Mouse (Mus musculus) heart, embryonic 14.5 days (tissue): ENCODE measurements at regions not wholly inside any gene's neighbourhood (a gene's known extent, or its start where the extent isn't known, plus 50 kb on each side); places are given as distances from the start of the nearest gene placed in this dataset.

Source experiments
- ATAC-seq: fragments of 200-750 bp; cut with Nextera tagmentation; 2 replicates; pipeline ENCODE4 v1.8.0; 2017; ENCODE audit warnings: low read depth, moderate TSS enrichment; ENCODE audit not compliant: insufficient number of reproducible peaks, insufficient read depth, low FRiP score
- H3K27ac ChIP-seq, 2 experiments: fragments of 200-500 bp in 1 of 2; fragments of 300-500 bp in 1 of 2; sonication (generic) in 1 of 2; replicated peaks in 1 of 2; 2 replicates each; pipeline ENCODE4 v1.5.1; 2012 to 2014; ENCODE audit warnings: low read depth in 2 of 2, low read length in 2 of 2, control low read depth in 1 of 2, mild to moderate bottlenecking in 1 of 2, mixed read lengths in 1 of 2; ENCODE audit not compliant: control insufficient read depth in 1 of 2, insufficient read depth in 1 of 2
- H3K27me3 ChIP-seq: fragments of 300-500 bp; sonication (generic); 2 replicates; pipeline ENCODE4 v1.6.1; 2014; ENCODE audit warnings: mild to moderate bottlenecking, low read length, control low read depth; ENCODE audit not compliant: control insufficient read depth, insufficient read depth
- H3K36me3 ChIP-seq: fragments of 300-500 bp; sonication (generic); 2 replicates; pipeline ENCODE4 v1.6.1; 2014; ENCODE audit warnings: mild to moderate bottlenecking, control low read depth, low read length, mixed read lengths; ENCODE audit not compliant: control insufficient read depth, insufficient read depth
- H3K4me1 ChIP-seq, 2 experiments: fragments of 200-500 bp in 1 of 2; fragments of 300-500 bp in 1 of 2; sonication (generic) in 1 of 2; 2 replicates each; pipeline ENCODE4 v1.6.1; 2012 to 2014; ENCODE audit warnings: low read length in 2 of 2, control low read depth in 1 of 2, mixed read lengths in 1 of 2; ENCODE audit not compliant: control insufficient read depth in 2 of 2, insufficient read depth in 2 of 2
- H3K4me2 ChIP-seq: fragments of 300-500 bp; sonication (generic); 2 replicates; pipeline ENCODE4 v1.6.1; 2014; ENCODE audit warnings: mild to moderate bottlenecking, low read length
- H3K4me3 ChIP-seq, 2 experiments: fragments of 200-500 bp in 1 of 2; fragments of 300-500 bp in 1 of 2; sonication (generic) in 1 of 2; 2 replicates each; pipeline ENCODE4 v1.5.1; 2012 to 2014; ENCODE audit warnings: low read length in 2 of 2, mild to moderate bottlenecking in 2 of 2, control low read depth in 1 of 2, low read depth in 1 of 2, moderate library complexity in 1 of 2; ENCODE audit not compliant: control insufficient read depth in 1 of 2, insufficient read depth in 1 of 2
- H3K9ac ChIP-seq: fragments of 300-500 bp; sonication (generic); 2 replicates; pipeline ENCODE4 v1.6.1; 2014; ENCODE audit warnings: mild to moderate bottlenecking, low read length
- H3K9me3 ChIP-seq: fragments of 300-500 bp; sonication (generic); 2 replicates; pipeline ENCODE4 v1.6.1; 2016; ENCODE audit warnings: low read length, control low read depth; ENCODE audit not compliant: control insufficient read depth
- WGBS: fragments of 180-500 bp; shearing (Covaris S2); extraction: QIAGEN DNeasy Blood & Tissue Kit; methylation state at CpG from one replicate; pipeline ENCODE4 v1.1.7; 2014; 5-methylcytosine and 5-hydroxymethylcytosine counted together

- Histone ChIP-seq H3K4me1 (peaks cover 0 to 5% of the 10 kb centered on the region in 2 experiments; a peak in 1 of 4 replicates), H3K27me3 (no peaks in the 10 kb centered on the region), H3K4me3 (no peak overlapping the region), H3K27ac (no peak overlapping the region), H3K36me3 (no peaks in the 10 kb centered on the region), H3K9me3 (no peaks in the 10 kb centered on the region), H3K9ac (no peak overlapping the region), H3K4me2 (no peak overlapping the region)
- no peak for ATAC-seq
- WGBS = 70% methylated on average over 9 of the region's 9 CpGs
These were observed 114.8 kb upstream of the Ptpn1 start for GRCm38 (mm10) chr2:167817030-167817429.

- H3K4me3 ChIP-seq = no peak overlapping the region
- no peak for ATAC-seq
- H3K27me3 ChIP-seq = no peaks in the 10 kb centered on the region
- 73% methylated on average over 10 of the region's 10 CpGs for WGBS
- H3K9ac ChIP-seq = no peak overlapping the region
- H3K9me3 ChIP-seq = no peaks in the 10 kb centered on the region
- H3K27ac ChIP-seq = no peak overlapping the region
- H3K4me2 ChIP-seq = no peak overlapping the region
- no peaks in the 10 kb centered on the region for H3K36me3 ChIP-seq
- H3K4me1 ChIP-seq = peaks cover 0 to 5% of the 10 kb centered on the region in 2 experiments; a peak in 1 of 4 replicates
These were observed 116.7 kb upstream of the Ptpn1 start for GRCm38 (mm10) chr2:167815123-167815522.

- H3K36me3 ChIP-seq = no peaks in the 10 kb centered on the region
- H3K4me2 ChIP-seq = no peak overlapping the region
- no peak for ATAC-seq
- H3K9me3 ChIP-seq = no peaks in the 10 kb centered on the region
- WGBS = 77% methylated on average over 5 of the region's 5 CpGs
- peaks cover 16 to 18% of the 10 kb centered on the region in 2 experiments; a peak in 2 of 4 replicates for H3K4me1 ChIP-seq
- no peak overlapping the region for H3K27ac ChIP-seq
- H3K9ac ChIP-seq = no peak overlapping the region
- H3K4me3 ChIP-seq = no peak overlapping the region
- H3K27me3 ChIP-seq = no peaks in the 10 kb centered on the region
These were observed 119.6 kb upstream of the Tmem189 start for GRCm38 (mm10) chr2:167809256-167809655.

- WGBS = 67% methylated on average over 15 of the region's 15 CpGs
- Histone ChIP-seq H3K4me2 (no peak overlapping the region), H3K27me3 (no peaks in the 10 kb centered on the region), H3K4me3 (no peak overlapping the region), H3K4me1 (peaks cover 25 to 26% of the 10 kb centered on the region in 2 experiments), H3K9me3 (no peaks in the 10 kb centered on the region), H3K9ac (no peak overlapping the region), H3K36me3 (no peaks in the 10 kb centered on the region), H3K27ac (no peak overlapping the region)
- ATAC-seq = no peak
These were observed 116.1 kb upstream of the Tmem189 start for GRCm38 (mm10) chr2:167805629-167806304.

- peaks cover 26 to 36% of the 10 kb centered on the region in 2 experiments for H3K4me1 ChIP-seq
These were observed 115.0 kb upstream of the Tmem189 start for GRCm38 (mm10) chr2:167804493-167805227.

GRCm38 (mm10) chr2:167802494-167802893 is 112.9 kb upstream of the Tmem189 start:
- Histone ChIP-seq H3K36me3 (no peaks in the 10 kb centered on the region), H3K9ac (no peak overlapping the region), H3K4me2 (no peak overlapping the region), H3K27ac (no peak overlapping the region), H3K27me3 (no peaks in the 10 kb centered on the region), H3K4me3 (no peak overlapping the region), H3K4me1 (peaks cover 28 to 43% of the 10 kb centered on the region in 2 experiments), H3K9me3 (no peaks in the 10 kb centered on the region)
- 82% methylated on average over 9 of the region's 9 CpGs for WGBS
- no peak for ATAC-seq

More at GRCm38 (mm10) chr2:167804493-167805227, 115.0 kb upstream of the Tmem189 start:
- no peak overlapping the region for H3K4me2 ChIP-seq
- no peaks in the 10 kb centered on the region for H3K9me3 ChIP-seq
- no peaks in the 10 kb centered on the region for H3K36me3 ChIP-seq
- H3K27me3 ChIP-seq = no peaks in the 10 kb centered on the region
- no peak overlapping the region for H3K4me3 ChIP-seq
- ATAC-seq = no peak
- WGBS = 53% methylated on average over 18 of the region's 18 CpGs
- H3K27ac ChIP-seq = no peak overlapping the region
- no peak overlapping the region; the same call in 1 of the 2 replicates for H3K9ac ChIP-seq

GRCm38 (mm10) chr2:167801389-167801788 is 111.8 kb upstream of the Tmem189 start:
- Histone ChIP-seq H3K27me3 (no peaks in the 10 kb centered on the region), H3K27ac (peak overlapping the region; percentile 84 to 92), H3K36me3 (no peaks in the 10 kb centered on the region), H3K4me1 (peaks cover 28 to 39% of the 10 kb centered on the region in 2 experiments), H3K9ac (peak overlapping the region; percentile 58), H3K4me2 (no peak overlapping the region), H3K4me3 (no peak overlapping the region), H3K9me3 (no peaks in the 10 kb centered on the region)
- no peak for ATAC-seq
- WGBS = 33% methylated on average over 10 of the region's 10 CpGs
